Mouse (Mus musculus): Measurements from ENCODE around the gene D17Wsu92e. TPM values are rescaled to one million over a fixed set of nuclear protein-coding genes. Genes with fewer than 3 reads are reported as not detected.

The D17Wsu92e gene
- polyA plus RNA-seq, 1 experiment from 2014 or later, result 21.6 TPM

- no peak overlapping the region for H3K4me2 ChIP-seq (replicated peaks; ENCODE audit: low read depth, low read length)
- ATAC-seq (ENCODE audit: low FRiP score, low TSS enrichment), result no peak
- no peaks in the 10 kb centered on the region for H3K36me3 ChIP-seq (ENCODE audit: control insufficient read depth, insufficient read depth, low read length)
- no peaks in the 10 kb centered on the region for H3K4me1 ChIP-seq (ENCODE audit: control insufficient read depth, insufficient read depth, low read length)
- no peak overlapping the region for H3K9ac ChIP-seq (ENCODE audit: low read depth, low read length)
- 80% methylated on average over 16 of the region's 16 CpGs for WGBS
- no peak overlapping the region for H3K4me3 ChIP-seq (ENCODE audit: low read length)
- no peaks in the 10 kb centered on the region for H3K9me3 ChIP-seq (ENCODE audit: control insufficient read depth, low read length)
- no peak overlapping the region for H3K27ac ChIP-seq (ENCODE audit: low read depth, low read length)
- no peaks in the 10 kb centered on the region for H3K27me3 ChIP-seq (ENCODE audit: control insufficient read depth, insufficient read depth, low read length)
These were observed 9.7 kb downstream of the D17Wsu92e start for GRCm38 (mm10) chr17:27810569-27811331.

GRCm38 (mm10) chr17:27807542-27808078, 12.8 kb downstream of the D17Wsu92e start:
- H3K9me3 ChIP-seq (ENCODE audit: control insufficient read depth, low read length), result no peaks in the 10 kb centered on the region
- H3K4me1 ChIP-seq (ENCODE audit: control insufficient read depth, insufficient read depth, low read length), result no peaks in the 10 kb centered on the region
- no peak overlapping the region for H3K4me3 ChIP-seq (ENCODE audit: low read length)
- no peak for ATAC-seq (ENCODE audit: low FRiP score, low TSS enrichment)
- no peaks in the 10 kb centered on the region for H3K36me3 ChIP-seq (ENCODE audit: control insufficient read depth, insufficient read depth, low read length)
- WGBS, result 73% methylated on average over 2 of the region's 2 CpGs
- H3K27ac ChIP-seq (ENCODE audit: low read depth, low read length), result no peak overlapping the region
- H3K9ac ChIP-seq (ENCODE audit: low read depth, low read length), result no peak overlapping the region
- no peak overlapping the region for H3K4me2 ChIP-seq (replicated peaks; ENCODE audit: low read depth, low read length)
- no peaks in the 10 kb centered on the region for H3K27me3 ChIP-seq (ENCODE audit: control insufficient read depth, insufficient read depth, low read length)

GRCm38 (mm10) chr17:27804803-27805770, 15.4 kb downstream of the D17Wsu92e start:
- Histone ChIP-seq H3K4me2 (replicated peaks; ENCODE audit: low read depth, low read length) (no peak overlapping the region), H3K36me3 (ENCODE audit: control insufficient read depth, insufficient read depth, low read length) (no peaks in the 10 kb centered on the region), H3K27me3 (ENCODE audit: control insufficient read depth, insufficient read depth, low read length) (no peaks in the 10 kb centered on the region), H3K4me1 (ENCODE audit: control insufficient read depth, insufficient read depth, low read length) (peaks cover 9% of the 10 kb centered on the region), H3K9ac (ENCODE audit: low read depth, low read length) (no peak overlapping the region), H3K4me3 (ENCODE audit: low read length) (no peak overlapping the region), H3K9me3 (ENCODE audit: control insufficient read depth, low read length) (no peaks in the 10 kb centered on the region), H3K27ac (ENCODE audit: low read depth, low read length) (no peak overlapping the region)
- WGBS, result 77% methylated on average over 10 of the region's 10 CpGs
- no peak for ATAC-seq (ENCODE audit: low FRiP score, low TSS enrichment)

- no peaks in the 10 kb centered on the region for H3K36me3 ChIP-seq (ENCODE audit: control insufficient read depth, insufficient read depth, low read length)
- H3K4me2 ChIP-seq (replicated peaks; ENCODE audit: low read depth, low read length), result no peak overlapping the region
- no peaks in the 10 kb centered on the region for H3K27me3 ChIP-seq (ENCODE audit: control insufficient read depth, insufficient read depth, low read length)
- no peak overlapping the region for H3K4me3 ChIP-seq (ENCODE audit: low read length)
- no peaks in the 10 kb centered on the region for H3K9me3 ChIP-seq (ENCODE audit: control insufficient read depth, low read length)
- H3K27ac ChIP-seq (ENCODE audit: low read depth, low read length), result no peak overlapping the region
- H3K9ac ChIP-seq (ENCODE audit: low read depth, low read length), result no peak overlapping the region
- peaks cover 17% of the 10 kb centered on the region for H3K4me1 ChIP-seq (ENCODE audit: control insufficient read depth, insufficient read depth, low read length)
- no peak for ATAC-seq (ENCODE audit: low FRiP score, low TSS enrichment)
- 78% methylated on average over 7 of the region's 7 CpGs for WGBS
These were observed 16.2 kb downstream of the D17Wsu92e start for GRCm38 (mm10) chr17:27804156-27804690.

GRCm38 (mm10) chr17:27803752-27804151, 16.7 kb downstream of the D17Wsu92e start:
- ATAC-seq (ENCODE audit: low FRiP score, low TSS enrichment), result no peak
- no peak overlapping the region for H3K27ac ChIP-seq (ENCODE audit: low read depth, low read length)
- no peaks in the 10 kb centered on the region for H3K36me3 ChIP-seq (ENCODE audit: control insufficient read depth, insufficient read depth, low read length)
- no peak overlapping the region for H3K4me2 ChIP-seq (replicated peaks; ENCODE audit: low read depth, low read length)
- no peak overlapping the region for H3K4me3 ChIP-seq (ENCODE audit: low read length)
- no peaks in the 10 kb centered on the region for H3K9me3 ChIP-seq (ENCODE audit: control insufficient read depth, low read length)
- peaks cover 22% of the 10 kb centered on the region for H3K4me1 ChIP-seq (ENCODE audit: control insufficient read depth, insufficient read depth, low read length)
- H3K9ac ChIP-seq (ENCODE audit: low read depth, low read length), result no peak overlapping the region
- H3K27me3 ChIP-seq (ENCODE audit: control insufficient read depth, insufficient read depth, low read length), result no peaks in the 10 kb centered on the region
- WGBS, result 80% methylated on average over 4 of the region's 4 CpGs

- Histone ChIP-seq H3K27me3 (ENCODE audit: control insufficient read depth, insufficient read depth, low read length) (no peaks in the 10 kb centered on the region), H3K4me1 (ENCODE audit: control insufficient read depth, insufficient read depth, low read length) (peaks cover 42% of the 10 kb centered on the region), H3K27ac (ENCODE audit: low read depth, low read length) (peak overlapping the region; percentile 74; the same call in 1 of the 2 replicates), H3K9me3 (ENCODE audit: control insufficient read depth, low read length) (no peaks in the 10 kb centered on the region), H3K9ac (ENCODE audit: low read depth, low read length) (no peak overlapping the region), H3K4me2 (replicated peaks; ENCODE audit: low read depth, low read length) (no peak overlapping the region; the same call in 1 of the 2 replicates), H3K36me3 (ENCODE audit: control insufficient read depth, insufficient read depth, low read length) (no peaks in the 10 kb centered on the region), H3K4me3 (ENCODE audit: low read length) (no peak overlapping the region)
- ATAC-seq (ENCODE audit: low FRiP score, low TSS enrichment), result no peak
- WGBS, result 74% methylated on average over 9 of the region's 9 CpGs
These were observed 19.5 kb downstream of the D17Wsu92e start for GRCm38 (mm10) chr17:27800710-27801648.

- Histone ChIP-seq H3K9ac (ENCODE audit: low read depth, low read length) (peak overlapping the region; percentile 42; the same call in 1 of the 2 replicates), H3K4me2 (replicated peaks; ENCODE audit: low read depth, low read length) (peak overlapping the region; percentile 24), H3K4me3 (ENCODE audit: low read length) (no peak overlapping the region), H3K27ac (ENCODE audit: low read depth, low read length) (peak overlapping the region; percentile 97), H3K9me3 (ENCODE audit: control insufficient read depth, low read length) (no peaks in the 10 kb centered on the region), H3K36me3 (ENCODE audit: control insufficient read depth, insufficient read depth, low read length) (no peaks in the 10 kb centered on the region), H3K27me3 (ENCODE audit: control insufficient read depth, insufficient read depth, low read length) (no peaks in the 10 kb centered on the region), H3K4me1 (ENCODE audit: control insufficient read depth, insufficient read depth, low read length) (peaks cover 42% of the 10 kb centered on the region)
- 10% methylated on average over 16 of the region's 16 CpGs for WGBS
- ATAC-seq (ENCODE audit: low FRiP score, low TSS enrichment), result peak; percentile 91
These were observed 20.5 kb downstream of the D17Wsu92e start for GRCm38 (mm10) chr17:27799771-27800584.

Data from kidney, embryonic 14.5 days (tissue).